Mouse (Mus musculus) regulatory T cell (primary cell): ENCODE results near the gene Trat1.

ENCODE experiments used
- in situ Hi-C: fragments of 300-600 bp; cut with MboI, MseI; formaldehyde crosslinking; loops from one replicate; pipeline ENCODE4 v1.15.1; 2025; ENCODE audit warnings: high pct_unique_total_duplicates

Gene Trat1

GRCm38 (mm10) chr16:48771971-48772445 lies at the start of gene Trat1:
Trat1 (minus strand) TSS chr16:48772021.
- in situ Hi-C loops = no loop called here

DNA sequence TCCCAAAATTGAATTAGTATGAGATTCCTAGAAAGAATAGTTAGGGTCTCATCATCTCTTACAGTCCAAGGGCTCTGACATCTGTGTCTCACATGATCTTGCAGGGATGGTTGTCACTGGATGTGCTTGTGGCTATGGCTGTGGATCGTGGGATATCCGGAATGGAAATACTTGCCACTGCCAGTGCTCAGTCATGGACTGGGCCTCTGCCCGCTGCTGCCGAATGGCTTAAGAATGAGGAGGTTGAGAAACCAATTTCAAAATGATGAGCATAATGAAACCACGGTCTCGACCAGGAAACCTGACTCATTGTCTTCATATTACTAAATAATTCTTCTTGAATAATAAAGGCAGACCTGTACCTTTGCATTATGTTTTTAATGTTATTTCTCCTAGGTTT lies 46.7 kb upstream of the Trat1 start:
- in situ Hi-C loops = loop anchor here (10.0 kb wide), 1 partner anchor 154 kb away; no protein-coding TSS in a partner anchor

- in situ Hi-C loops = loop anchor here (10.0 kb wide), 1 partner anchor 152 kb away; no protein-coding TSS in a partner anchor
Measured at GRCm38 (mm10) chr16:48816695-48817094, 44.9 kb upstream of the Trat1 start, which contains the start of gene Retnlb. Retnlb (plus strand) TSS chr16:48816856.

DNA sequence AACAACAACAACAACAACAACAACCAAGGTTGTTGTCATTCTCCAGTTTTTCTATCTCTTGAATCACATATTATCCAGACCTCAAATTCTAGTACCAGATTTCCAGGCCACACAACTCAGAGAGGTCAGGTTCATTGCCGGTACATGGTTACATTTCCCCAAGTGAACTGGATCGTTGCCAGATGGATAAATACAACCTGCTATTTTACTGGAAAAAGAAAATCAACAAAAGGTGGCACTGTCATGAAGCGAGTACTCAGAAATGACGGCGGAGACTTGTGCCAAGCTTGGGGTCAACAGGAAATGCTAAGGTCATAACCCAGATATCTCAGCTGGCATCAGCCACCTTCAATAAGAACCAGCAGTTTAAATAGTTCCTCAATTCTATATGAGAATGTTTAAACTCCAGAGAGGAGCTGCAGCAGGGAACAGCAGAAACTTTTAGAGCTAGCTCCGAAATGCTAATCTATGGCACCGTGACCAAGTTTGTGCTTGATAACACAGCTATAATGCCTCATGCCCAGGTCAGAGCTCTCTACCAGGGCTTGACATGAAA lies 40.1 kb upstream of the Trat1 start:
- in situ Hi-C loops = loop anchor here (10.0 kb wide), 1 partner anchor 147 kb away; no protein-coding TSS in a partner anchor

DNA sequence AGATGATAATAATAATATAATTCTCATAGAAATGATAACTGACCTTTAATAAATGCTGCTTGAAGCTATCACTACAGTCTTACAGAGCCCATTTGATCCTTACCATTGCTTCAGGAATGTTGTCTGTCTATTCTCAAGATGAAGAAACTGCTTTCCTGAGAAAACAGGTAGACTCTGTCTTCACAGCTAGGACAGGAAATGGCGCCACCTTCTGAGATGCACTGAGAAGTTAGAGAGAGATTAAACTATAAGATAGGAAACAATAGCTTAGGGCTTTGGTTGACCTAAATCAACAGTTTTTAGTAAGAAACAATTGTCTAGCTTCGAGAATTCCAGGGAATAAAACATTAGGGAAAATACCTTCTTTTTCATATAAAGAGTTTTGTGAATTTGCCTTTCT lies 37.6 kb upstream of the Trat1 start:
- in situ Hi-C loops = no loop called here

GRCm38 (mm10) chr16:48806521-48806920 lies 34.7 kb upstream of the Trat1 start:
- in situ Hi-C loops = no loop called here

GRCm38 (mm10) chr16:48805412-48805811 lies 33.6 kb upstream of the Trat1 start:
- in situ Hi-C loops = no loop called here

DNA sequence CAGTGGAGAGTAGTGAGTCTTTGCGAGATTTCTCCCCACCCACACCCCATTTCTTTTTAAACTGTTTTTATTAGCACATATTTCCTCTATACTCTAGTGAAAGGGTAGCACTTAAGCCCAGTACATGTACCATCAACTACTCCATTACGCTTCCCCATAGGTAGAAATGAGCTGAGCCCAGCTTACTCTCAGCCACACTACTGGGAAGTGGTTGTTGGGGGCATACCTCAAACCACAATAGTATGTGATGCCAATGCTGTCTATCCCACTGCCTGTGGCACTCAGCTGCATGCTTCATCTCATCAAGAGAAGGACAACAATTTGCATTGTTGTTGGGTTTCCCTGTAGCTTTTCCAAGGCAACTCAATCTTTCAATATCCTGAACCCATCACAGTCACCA lies 29.1 kb upstream of the Trat1 start:
- in situ Hi-C loops = no loop called here

GRCm38 (mm10) chr16:48799470-48799869 lies 27.6 kb upstream of the Trat1 start:
- in situ Hi-C loops = loop anchor here (10.0 kb wide), 1 partner anchor 125 kb away; no protein-coding TSS in a partner anchor

- in situ Hi-C loops = loop anchor here (10.0 kb wide), 1 partner anchor 123 kb away; no protein-coding TSS in a partner anchor
Measured at GRCm38 (mm10) chr16:48798285-48798684, 26.5 kb upstream of the Trat1 start.

DNA sequence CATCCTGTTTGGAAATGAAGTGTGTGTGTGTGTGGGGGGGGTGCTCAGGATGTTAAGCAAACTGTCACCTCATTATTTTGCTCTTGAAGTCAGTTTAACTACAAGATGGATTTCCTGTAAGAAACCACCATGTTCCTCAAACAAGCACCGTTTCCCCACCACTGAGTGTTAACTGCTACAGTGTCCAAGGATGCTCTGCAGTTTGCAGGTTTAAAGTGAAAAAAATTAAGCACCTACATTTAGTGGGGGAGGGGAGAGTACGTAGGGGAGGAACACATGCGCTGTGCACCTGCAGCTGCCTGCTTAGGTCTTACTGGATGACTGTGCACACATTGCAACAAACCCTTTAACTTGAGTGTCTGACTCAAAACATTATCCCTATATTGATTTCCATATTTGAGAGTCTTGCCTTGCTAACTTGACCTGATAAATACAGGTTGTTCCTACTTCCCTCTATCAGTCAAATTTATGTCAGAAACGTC lies 16.9 kb upstream of the Trat1 start:
- in situ Hi-C loops = no loop called here

GRCm38 (mm10) chr16:48786258-48786657 lies 14.4 kb upstream of the Trat1 start:
- in situ Hi-C loops = no loop called here

DNA sequence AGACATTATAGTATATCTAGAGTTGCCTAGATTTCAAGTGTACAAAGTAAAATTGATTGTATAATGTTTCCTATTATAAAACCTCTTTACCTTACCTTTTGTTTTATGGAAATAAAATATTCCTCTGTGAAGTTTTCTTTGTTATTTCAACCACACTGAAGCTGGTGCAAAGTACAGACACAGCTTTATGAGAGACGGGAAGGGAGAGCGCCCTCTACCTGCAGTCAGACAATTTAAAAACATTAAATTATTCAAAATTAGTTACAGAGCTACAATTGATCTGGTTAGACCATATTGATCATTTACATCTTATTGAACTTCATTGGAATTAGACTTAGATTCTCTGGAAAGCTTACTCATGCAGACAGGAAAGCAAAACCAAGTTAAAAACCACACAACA lies 5.4 kb upstream of the Trat1 start:
- in situ Hi-C loops = no loop called here

DNA sequence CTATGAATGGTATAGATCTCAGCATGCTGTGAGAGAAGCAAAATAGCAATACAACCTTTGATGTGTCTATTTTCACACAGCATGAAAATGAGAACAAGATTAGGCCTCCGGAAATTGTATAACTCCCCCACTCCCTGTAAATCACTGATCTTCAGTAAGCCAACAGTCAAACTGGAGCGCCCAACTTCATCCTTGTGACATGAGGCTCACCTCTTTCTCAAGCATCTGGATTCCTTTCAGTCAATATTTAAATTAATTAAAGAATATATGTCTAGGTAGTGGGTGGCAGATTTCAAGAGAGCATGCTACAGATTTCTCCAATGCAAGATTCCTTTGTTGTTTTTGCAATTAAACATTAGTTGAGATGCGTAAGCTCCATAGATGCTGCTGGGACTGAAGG lies 2.6 kb downstream of the Trat1 start:
- in situ Hi-C loops = no loop called here

GRCm38 (mm10) chr16:48760643-48761481 lies 11.0 kb downstream of the Trat1 start:
- in situ Hi-C loops = no loop called here

DNA sequence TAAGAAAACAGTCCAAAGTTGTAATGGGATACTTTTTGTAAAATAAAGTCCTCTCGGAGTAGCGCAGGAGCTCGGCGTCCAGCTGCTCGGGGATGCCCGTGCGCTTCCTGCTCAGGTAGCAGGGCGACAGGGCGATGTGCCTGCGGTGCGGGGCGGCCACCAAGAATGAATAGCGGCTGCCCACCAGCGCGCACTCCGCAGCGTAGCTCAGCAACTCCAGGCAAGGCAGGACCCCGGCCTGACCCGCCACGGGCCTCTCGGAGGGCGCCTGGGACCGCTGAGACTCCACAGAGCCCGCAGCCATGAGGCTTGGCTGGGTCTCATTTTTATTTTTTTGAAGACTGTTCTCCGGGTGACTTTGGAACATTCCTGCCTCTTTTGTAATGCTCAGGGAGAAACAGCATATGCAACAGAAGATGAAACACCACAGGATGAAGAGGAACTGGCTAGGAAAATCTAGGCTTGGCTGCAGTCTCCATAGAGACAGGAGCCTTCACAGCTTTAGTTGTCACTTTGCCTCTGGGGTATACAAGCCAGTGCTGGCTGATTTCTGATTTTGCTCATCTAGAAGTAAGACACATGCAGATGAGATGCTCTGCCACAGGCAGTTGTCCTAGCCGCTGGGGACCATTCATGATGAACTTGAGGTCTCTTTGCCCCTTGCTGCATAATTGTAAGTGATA lies 21.5 kb downstream of the Trat1 start:
- in situ Hi-C loops = no loop called here

- in situ Hi-C loops = no loop called here
Measured at GRCm38 (mm10) chr16:48745418-48745817, 26.4 kb downstream of the Trat1 start.

DNA sequence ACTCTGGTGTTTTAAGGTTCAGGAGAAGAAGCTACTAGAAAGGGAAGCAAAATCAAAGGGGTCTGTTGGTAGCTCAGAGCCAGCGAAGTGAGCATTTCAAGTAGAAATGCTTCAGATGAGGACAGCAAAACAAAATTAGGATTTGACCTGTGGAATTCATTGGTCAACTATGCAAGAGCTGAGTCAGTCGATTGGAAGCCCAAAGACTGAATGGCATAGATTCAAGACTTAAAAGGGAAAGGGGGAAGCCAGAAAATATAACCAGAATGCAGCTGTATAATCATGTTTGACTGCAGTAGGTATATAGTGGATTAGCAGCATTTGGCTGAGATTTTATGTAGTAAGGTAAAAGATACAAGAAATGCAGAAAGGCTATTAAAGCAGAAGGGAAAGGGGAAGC lies 26.8 kb downstream of the Trat1 start:
- in situ Hi-C loops = no loop called here

DNA sequence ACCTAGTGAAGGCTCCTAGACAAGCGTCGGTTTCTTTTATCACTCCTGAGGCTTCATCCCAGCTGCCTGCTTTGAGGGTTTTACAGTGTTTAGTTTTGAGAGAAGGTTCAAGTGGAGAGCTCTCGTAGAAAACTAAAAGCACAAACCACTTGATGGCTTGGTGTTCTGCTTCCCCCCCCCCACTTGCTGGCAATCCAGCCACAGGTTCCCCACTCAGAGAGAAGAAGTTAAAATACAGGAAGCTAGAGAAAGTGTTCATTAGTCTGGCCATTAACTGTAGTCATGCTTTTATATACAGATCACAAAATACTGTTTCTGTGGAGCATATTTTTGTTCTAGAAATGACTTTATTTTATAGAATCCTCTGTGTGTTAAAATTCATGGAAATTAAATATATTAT lies 30.3 kb downstream of the Trat1 start:
- in situ Hi-C loops = no loop called here

DNA sequence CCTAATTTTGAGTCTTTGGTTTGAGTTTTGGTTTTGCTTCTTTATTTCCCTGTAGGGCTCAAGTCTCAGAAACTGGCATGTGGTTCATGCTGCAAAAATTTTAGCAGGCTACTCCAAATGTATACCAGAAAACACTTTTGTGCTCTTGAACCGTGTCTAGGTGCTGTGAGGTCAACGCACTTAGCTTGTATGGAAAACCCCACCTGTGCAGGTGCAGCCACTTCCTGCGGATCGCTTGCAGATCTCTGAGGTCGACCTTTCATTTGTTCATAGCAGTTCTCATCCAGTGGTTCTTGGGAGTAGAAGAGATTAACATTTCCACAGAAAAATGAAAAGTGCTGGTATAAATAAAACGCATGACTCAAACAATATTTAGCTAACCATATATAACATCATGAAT lies 31.8 kb downstream of the Trat1 start:
- in situ Hi-C loops = no loop called here

- in situ Hi-C loops = no loop called here
Measured at GRCm38 (mm10) chr16:48738429-48738828, 33.4 kb downstream of the Trat1 start.

DNA sequence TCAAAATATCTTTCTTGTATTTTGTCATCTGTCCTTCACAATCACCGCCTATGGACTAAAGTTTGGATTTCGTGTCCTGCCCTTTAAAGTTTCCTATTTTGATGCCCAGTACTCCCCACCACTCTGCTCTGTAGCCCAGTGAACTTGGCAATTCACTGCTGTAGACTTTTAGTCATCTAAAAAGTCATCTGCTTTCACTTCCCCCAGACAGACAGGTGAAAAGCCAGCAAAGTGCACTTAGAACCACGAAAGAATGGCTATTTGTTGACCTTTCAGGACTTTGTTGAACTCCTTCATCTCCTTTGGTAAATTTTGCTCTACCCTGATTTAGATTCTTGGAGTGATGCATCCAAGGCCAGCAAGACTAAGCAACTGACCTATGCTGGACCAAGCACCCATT lies 34.9 kb downstream of the Trat1 start:
- in situ Hi-C loops = no loop called here
